Mouse (Mus musculus) hindbrain, embryonic 15.5 days (tissue): ENCODE measurements around the gene Xaf1. TPM values are rescaled to one million over a fixed set of nuclear protein-coding genes. Genes with fewer than 3 reads are reported as not detected.

Source experiments
- ATAC-seq: fragments of 200-750 bp; cut with Nextera tagmentation; 2 replicates; pipeline ENCODE4 v1.8.0; 2017; ENCODE audit warnings: low read depth, moderate number of reproducible peaks, moderate TSS enrichment; ENCODE audit not compliant: low FRiP score
- H3K27ac ChIP-seq: fragments of 300-500 bp; sonication (generic); replicated peaks from 2 replicates; pipeline ENCODE4 v1.5.1; 2015; ENCODE audit warnings: mild to moderate bottlenecking, inconsistent platforms
- H3K27me3 ChIP-seq: fragments of 300-500 bp; sonication (generic); 2 replicates; pipeline ENCODE4 v1.6.1; 2015; ENCODE audit warnings: control low read depth, inconsistent platforms
- H3K36me3 ChIP-seq: fragments of 300-500 bp; sonication (generic); 2 replicates; pipeline ENCODE4 v1.6.1; 2015; ENCODE audit warnings: control low read depth, inconsistent platforms
- H3K4me1 ChIP-seq: fragments of 300-500 bp; sonication (generic); replicated peaks from 2 replicates; pipeline ENCODE4 v1.6.1; 2015; ENCODE audit warnings: control low read depth, inconsistent platforms
- H3K4me2 ChIP-seq: fragments of 300-500 bp; sonication (generic); 2 replicates; pipeline ENCODE4 v1.6.1; 2015; ENCODE audit warnings: moderate library complexity, mild to moderate bottlenecking, inconsistent platforms
- H3K4me3 ChIP-seq: fragments of 300-500 bp; sonication (generic); 2 replicates; pipeline ENCODE4 v1.5.1; 2015; ENCODE audit warnings: mild to moderate bottlenecking, inconsistent platforms
- H3K9ac ChIP-seq: fragments of 300-500 bp; sonication (generic); 2 replicates; pipeline ENCODE4 v1.6.1; 2015; ENCODE audit warnings: inconsistent platforms
- H3K9me3 ChIP-seq: fragments of 300-500 bp; sonication (generic); 2 replicates; pipeline ENCODE4 v1.6.1; 2016; ENCODE audit warnings: control low read depth, inconsistent platforms
- WGBS: fragments of 180-500 bp; shearing (Covaris S2); methylation state at CpG from one replicate; pipeline ENCODE4 v1.1.7; 2015; 5-methylcytosine and 5-hydroxymethylcytosine counted together
- polyA plus RNA-seq: library from polyadenylated mRNA; unstranded; fragments of >200 nt; fragmentation: Nextera tagmentation; extraction: Ambion mirVana; gene quantifications from 2 replicates; pipeline ENCODE4 v1.2.1, GENCODE M21; 2015

Xaf1 gene
- polyA plus RNA-seq, 1 experiment from 2014 or later = 3.0 TPM

DNA sequence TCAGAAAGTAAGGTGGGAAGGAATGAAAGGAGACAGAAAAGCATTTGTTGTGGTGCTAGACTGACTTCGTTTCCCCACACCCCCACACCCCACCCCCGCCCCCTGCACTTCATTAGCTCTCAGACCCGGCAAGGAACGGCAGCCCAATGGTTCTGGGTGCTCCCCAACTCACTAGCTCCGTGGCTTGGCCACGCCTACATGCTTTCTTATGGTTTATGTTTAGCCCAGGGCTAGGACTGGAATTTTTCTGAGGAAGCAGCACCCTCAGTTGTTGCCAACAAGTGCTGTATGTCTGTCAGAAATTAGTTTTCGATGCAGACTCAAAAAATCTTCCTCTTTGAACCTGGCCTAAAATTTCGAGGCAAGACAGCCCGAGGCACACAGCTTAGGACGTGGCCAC, 47.1 kb downstream of the Xaf1 start:
- Histone ChIP-seq H3K4me1 (0 out of 2 replicates have a peak, but pooled peaks cover 3% of the 10 kb centered on the region), H3K4me2 (no peak overlapping the region), H3K9ac (no peak overlapping the region), H3K9me3 (no peaks in the 10 kb centered on the region), H3K27ac (no peak overlapping the region), H3K4me3 (no peak overlapping the region), H3K27me3 (no peaks in the 10 kb centered on the region), H3K36me3 (no peaks in the 10 kb centered on the region)
- WGBS = 73% methylated on average over 10 of the region's 10 CpGs
- ATAC-seq = no peak

DNA sequence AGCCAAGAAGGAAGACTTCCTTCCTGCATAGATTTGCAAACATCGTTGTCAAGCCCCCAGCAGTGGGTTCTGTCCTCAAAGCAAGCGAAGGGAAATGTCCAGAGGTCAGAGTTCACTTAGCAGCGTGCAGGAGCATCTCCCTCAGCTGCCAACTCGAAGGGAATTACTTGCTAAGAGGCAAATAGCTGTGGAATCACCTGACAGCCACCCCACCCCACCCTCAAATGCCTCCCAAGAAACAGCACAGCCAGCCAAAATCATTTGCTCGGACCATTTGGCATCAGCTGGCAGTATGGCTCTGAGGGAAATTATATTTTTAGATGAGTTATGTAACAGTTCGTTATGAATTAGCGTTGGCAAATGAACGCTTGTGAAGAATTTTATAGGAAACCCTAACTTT, 47.6 kb downstream of the Xaf1 start:
- Histone ChIP-seq H3K36me3 (no peaks in the 10 kb centered on the region), H3K4me1 (0 out of 2 replicates have a peak, but pooled peaks cover 1% of the 10 kb centered on the region), H3K27me3 (no peaks in the 10 kb centered on the region), H3K27ac (no peak overlapping the region), H3K4me2 (no peak overlapping the region), H3K9me3 (no peaks in the 10 kb centered on the region), H3K9ac (no peak overlapping the region), H3K4me3 (no peak overlapping the region)
- ATAC-seq = no peak
- 51% methylated on average over 8 of the region's 8 CpGs for WGBS

DNA sequence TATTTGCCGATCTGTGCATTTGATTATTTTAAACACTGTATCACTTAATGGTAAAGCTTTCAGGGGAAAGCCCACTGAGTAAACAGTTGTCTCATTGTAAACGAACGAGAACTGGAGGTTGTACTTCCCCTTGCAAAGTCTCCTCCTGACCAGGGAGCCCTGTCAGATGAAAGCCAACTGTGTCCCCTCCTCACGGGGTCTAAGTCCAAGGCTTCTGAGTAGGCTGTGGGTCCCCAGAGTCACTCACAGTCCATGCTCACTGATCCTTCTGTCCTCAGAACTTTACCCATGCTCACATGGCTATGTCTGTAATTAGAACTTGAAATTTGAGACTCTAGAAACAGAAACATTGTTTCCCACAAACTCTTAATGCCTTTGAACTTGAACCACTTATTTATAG, 48.2 kb downstream of the Xaf1 start:
- Histone ChIP-seq H3K4me1 (no peaks in the 10 kb centered on the region), H3K9me3 (no peaks in the 10 kb centered on the region), H3K4me3 (no peak overlapping the region), H3K27ac (no peak overlapping the region), H3K36me3 (no peaks in the 10 kb centered on the region), H3K9ac (no peak overlapping the region), H3K4me2 (no peak overlapping the region), H3K27me3 (no peaks in the 10 kb centered on the region)
- ATAC-seq = no peak
- WGBS = 77% methylated on average over 4 of the region's 4 CpGs

DNA sequence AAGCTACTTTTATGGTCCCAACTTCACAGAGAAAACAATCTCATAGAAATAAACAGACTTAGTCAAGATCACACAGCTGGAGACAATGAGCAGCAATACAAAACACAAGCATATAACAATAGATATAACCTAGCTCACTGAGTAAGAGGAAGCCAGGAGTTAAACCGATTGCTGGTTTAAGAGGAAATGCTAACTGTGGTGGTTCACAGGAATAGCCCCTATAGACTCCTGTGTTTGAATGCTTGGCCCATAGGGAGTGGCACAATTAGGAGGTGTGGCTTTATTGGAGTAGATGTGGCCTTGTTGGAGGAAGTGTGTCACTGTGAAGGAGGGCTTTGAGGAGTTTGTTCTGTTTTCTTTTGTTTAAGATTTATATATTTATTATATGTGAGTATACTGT, 50.8 kb downstream of the Xaf1 start:
- Histone ChIP-seq H3K4me2 (no peak overlapping the region), H3K4me3 (no peak overlapping the region), H3K9me3 (no peaks in the 10 kb centered on the region), H3K27ac (no peak overlapping the region), H3K36me3 (no peaks in the 10 kb centered on the region), H3K27me3 (no peaks in the 10 kb centered on the region), H3K4me1 (0 out of 2 replicates have a peak, but pooled peaks cover 3% of the 10 kb centered on the region), H3K9ac (no peak overlapping the region)
- WGBS = 82% methylated on average over 1 of the region's 1 CpGs
- ATAC-seq = no peak

DNA sequence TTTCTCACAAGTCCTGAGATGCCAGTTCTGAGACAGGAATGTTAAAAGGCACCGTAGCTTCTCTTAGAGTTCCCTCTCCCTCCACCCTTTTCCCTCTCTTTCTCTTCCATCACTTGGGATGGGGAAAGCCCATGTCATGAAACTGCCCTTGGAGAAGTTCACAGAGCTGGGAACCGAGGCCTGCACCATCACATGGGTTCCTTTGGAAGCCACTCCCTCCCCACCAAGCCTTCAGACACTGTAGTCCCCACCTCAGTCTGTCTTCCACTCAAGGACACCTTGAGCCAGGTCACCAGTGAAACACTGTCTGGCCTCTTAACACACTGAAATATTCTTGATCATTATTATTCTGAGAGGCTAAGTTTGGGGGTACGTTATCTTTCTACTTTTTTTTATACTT, 51.8 kb downstream of the Xaf1 start:
- Histone ChIP-seq H3K27me3 (no peaks in the 10 kb centered on the region), H3K4me1 (0 out of 2 replicates have a peak, but pooled peaks cover 3% of the 10 kb centered on the region), H3K36me3 (no peaks in the 10 kb centered on the region), H3K9me3 (no peaks in the 10 kb centered on the region), H3K27ac (no peak overlapping the region), H3K4me3 (no peak overlapping the region), H3K4me2 (no peak overlapping the region), H3K9ac (no peak overlapping the region)
- 85% methylated on average over 3 of the region's 3 CpGs for WGBS
- no peak for ATAC-seq

DNA sequence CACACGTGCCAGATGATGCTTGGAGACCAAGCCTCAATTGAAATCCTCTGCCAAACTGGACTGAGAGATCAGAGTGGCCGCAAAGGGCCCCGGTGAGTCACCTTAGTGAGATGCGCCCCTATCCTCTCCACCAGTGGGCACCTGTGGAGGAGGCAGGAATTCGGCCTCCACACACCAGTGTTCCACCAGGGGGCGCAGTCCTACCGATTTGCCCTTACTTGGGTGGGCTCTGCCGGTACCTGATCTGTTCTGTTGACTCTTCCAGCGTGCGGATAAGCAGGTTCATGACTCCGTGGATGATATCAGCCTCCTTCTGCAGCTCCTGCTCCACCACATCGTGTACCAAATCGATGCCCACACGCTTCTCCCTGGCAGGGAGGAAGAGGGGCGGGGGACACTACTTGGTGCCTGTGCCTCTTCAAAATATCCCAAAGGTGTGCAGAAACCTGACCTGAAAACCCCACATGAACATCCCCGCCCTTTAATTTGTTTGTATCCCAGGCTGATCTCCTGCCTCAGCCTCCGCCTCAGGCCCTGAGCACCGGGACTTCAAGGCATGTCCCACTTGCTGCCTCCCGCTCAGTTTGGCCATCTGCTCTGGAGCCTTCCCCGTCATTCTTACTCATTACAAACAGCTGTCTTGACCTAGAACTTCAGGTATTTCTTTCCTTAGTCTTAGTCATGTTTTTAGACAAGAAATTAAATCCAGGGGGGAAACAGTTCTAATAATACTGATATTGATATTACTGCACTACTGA, 53.7 kb downstream of the Xaf1 start:
- no peak overlapping the region for H3K4me3 ChIP-seq
- H3K27ac ChIP-seq = no peak overlapping the region
- 26% methylated on average over 20 of the region's 20 CpGs for WGBS
- no peak overlapping the region for H3K4me2 ChIP-seq
- no peaks in the 10 kb centered on the region for H3K27me3 ChIP-seq
- ATAC-seq = no peak
- 0 out of 2 replicates have a peak, but pooled peaks cover 3% of the 10 kb centered on the region for H3K4me1 ChIP-seq
- H3K9me3 ChIP-seq = no peaks in the 10 kb centered on the region
- no peak overlapping the region for H3K9ac ChIP-seq
- H3K36me3 ChIP-seq = no peaks in the 10 kb centered on the region

DNA sequence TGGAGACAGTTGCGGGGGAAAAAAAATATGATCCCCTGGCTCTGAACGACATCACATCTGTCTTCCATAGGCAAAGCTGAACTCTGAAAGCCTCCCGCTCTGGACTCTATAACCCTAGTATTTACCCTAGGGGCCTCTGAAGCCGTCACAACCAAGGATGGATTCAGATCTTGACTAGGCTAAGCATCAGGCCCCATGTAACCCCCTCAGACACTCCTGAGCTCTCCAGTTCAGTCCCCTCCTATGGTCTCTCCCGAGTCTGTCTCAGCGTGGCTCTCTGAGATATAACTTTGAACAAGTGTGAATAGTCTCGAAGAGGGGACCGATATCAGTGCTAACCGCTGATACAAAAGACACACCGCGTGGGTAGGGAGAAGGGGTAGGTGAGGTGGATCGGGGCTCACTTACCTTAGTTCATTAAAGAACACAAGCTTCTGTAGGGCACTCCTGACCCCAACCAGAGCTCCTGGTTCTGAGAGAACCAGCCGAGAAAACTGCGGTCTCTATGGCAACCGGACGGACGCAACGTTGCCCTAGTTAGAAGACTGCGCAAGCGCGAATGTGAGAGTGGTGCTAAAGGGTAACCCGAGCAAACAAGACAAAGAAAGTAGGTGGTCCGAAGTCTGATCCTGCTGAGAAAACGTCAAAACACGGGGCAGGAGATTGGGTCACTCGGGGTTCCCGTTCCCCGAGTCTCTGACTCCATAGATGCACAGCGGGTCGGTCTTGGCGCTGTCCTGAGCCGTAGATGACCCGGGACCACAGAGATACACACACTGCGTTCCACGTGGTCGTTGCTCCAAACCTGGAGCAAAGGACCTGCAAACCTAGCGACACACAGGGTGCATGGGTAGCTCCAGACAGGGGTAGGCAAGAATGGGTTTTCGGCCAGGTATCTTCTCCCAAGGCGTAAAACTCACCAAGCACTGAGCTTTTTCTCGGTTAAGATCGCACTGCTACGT, 60.2 kb downstream of the Xaf1 start:
- peak; percentile 94 for ATAC-seq
- peak overlapping the region; percentile 51 for H3K4me3 ChIP-seq
- 7% methylated on average over 42 of the region's 42 CpGs for WGBS

DNA sequence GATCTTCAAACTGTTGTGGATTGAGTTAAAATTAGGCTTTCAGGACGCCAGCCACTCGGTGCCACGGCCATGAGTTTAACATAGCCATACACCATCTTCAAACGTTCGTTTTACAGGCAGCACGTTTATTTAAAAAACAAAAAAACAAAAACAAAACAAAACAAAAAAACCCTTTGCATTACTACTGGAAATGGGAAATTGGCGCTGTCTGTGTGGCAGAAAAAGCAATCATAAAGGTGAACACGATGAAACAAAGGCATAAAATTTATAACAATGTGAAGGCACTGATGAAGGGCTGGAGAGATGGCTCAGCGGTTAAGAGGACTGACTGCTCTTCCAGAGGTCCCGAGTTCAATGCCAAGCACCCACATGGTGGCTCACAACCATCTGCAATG, 60.9 kb downstream of the Xaf1 start, which contains the start of gene Tekt1:
Gene Tekt1, minus strand, starts transcription at position 96 of the 395 bp plus-strand sequence.
- peaks cover 16% of the 10 kb centered on the region; the same call in 1 of the 2 replicates for H3K4me1 ChIP-seq
- H3K9me3 ChIP-seq = no peaks in the 10 kb centered on the region
- H3K4me2 ChIP-seq = peak within 1 kb of the TSS; percentile 91
- no peaks in the 10 kb centered on the region for H3K36me3 ChIP-seq
- H3K27me3 ChIP-seq = no peaks in the 10 kb centered on the region
- no peak; the same call in 1 of the 2 replicates for ATAC-seq
- peak within 1 kb of the TSS; percentile 47 for H3K9ac ChIP-seq
- peak within 1 kb of the TSS; percentile 51 for H3K4me3 ChIP-seq
- peak within 1 kb of the TSS; percentile 53 for H3K27ac ChIP-seq
- WGBS = 28% methylated on average over 10 of the region's 10 CpGs

More for the DNA sequence above, 60.2 kb downstream of the Xaf1 start:
- Histone ChIP-seq H3K27ac (peak overlapping the region; percentile 53), H3K9me3 (no peaks in the 10 kb centered on the region), H3K4me2 (peak overlapping the region; percentile 91), H3K4me1 (peaks cover 16% of the 10 kb centered on the region; the same call in 1 of the 2 replicates), H3K9ac (peak overlapping the region; percentile 47), H3K36me3 (no peaks in the 10 kb centered on the region), H3K27me3 (no peaks in the 10 kb centered on the region)

Other genes with a start within 250 kb of the Xaf1 start
- gene Pitpnm3, start 165.9 kb upstream of the Xaf1 start, polyA plus RNA-seq = 4.6 and 5.4 TPM in 2 replicates
- gene Gm43951, start 94.8 kb upstream of the Xaf1 start, polyA plus RNA-seq = 1.5 and 1.6 TPM in 2 replicates
- gene 4933427D14Rik, start 94.2 kb upstream of the Xaf1 start, polyA plus RNA-seq = 16.3 and 20.5 TPM in 2 replicates
- gene Txndc17, start 94.1 kb upstream of the Xaf1 start, polyA plus RNA-seq = 147 and 155 TPM in 2 replicates
- 50.5 and 54.2 TPM in 2 replicates for gene Med31, start 86.0 kb upstream of the Xaf1 start, polyA plus RNA-seq
- gene Slc13a5, start 34.4 kb upstream of the Xaf1 start, polyA plus RNA-seq = 1.9 and 2.0 TPM in 2 replicates
- gene Fbxo39, start 12.8 kb downstream of the Xaf1 start, polyA plus RNA-seq = not detected in 2 replicates
- 6.5 and 8.4 TPM in 2 replicates for gene Tekt1, start 60.8 kb downstream of the Xaf1 start, polyA plus RNA-seq
- 9.9 and 10.2 TPM in 2 replicates for gene Smtnl2, start 110.1 kb downstream of the Xaf1 start, polyA plus RNA-seq
- gene Ggt6, start 133.9 kb downstream of the Xaf1 start, polyA plus RNA-seq = not detected in 2 replicates
- gene Mybbp1a, start 139.7 kb downstream of the Xaf1 start, polyA plus RNA-seq = 62.1 and 65.9 TPM in 2 replicates
- gene Spns2, start 188.3 kb downstream of the Xaf1 start, polyA plus RNA-seq = 9.7 and 11.4 TPM in 2 replicates
- 0.08 and 0.18 TPM in 2 replicates for gene Spns3, start 248.9 kb downstream of the Xaf1 start, polyA plus RNA-seq